Mouse (Mus musculus) spleen, adult 10 weeks (tissue): Measurements from ENCODE around the gene Yars2. TPM values are rescaled to one million over a fixed set of nuclear protein-coding genes. Genes with fewer than 3 reads are reported as not detected.

ENCODE experiments used
- polyA plus RNA-seq: library from polyadenylated mRNA; stranded (reverse); fragments of 350-450 nt; fragmentation: Illumina TruSeq; extraction: RNeasy Lipid Tissue Mini Kit (QIAGEN cat#74804); gene quantifications from one replicate; pipeline ENCODE4 v1.2.3, GENCODE M21; 2015; ENCODE audit warnings: low replicate concordance; ENCODE audit not compliant: insufficient read depth

Gene Yars2
- polyA plus RNA-seq = 23.0 TPM

DNA sequence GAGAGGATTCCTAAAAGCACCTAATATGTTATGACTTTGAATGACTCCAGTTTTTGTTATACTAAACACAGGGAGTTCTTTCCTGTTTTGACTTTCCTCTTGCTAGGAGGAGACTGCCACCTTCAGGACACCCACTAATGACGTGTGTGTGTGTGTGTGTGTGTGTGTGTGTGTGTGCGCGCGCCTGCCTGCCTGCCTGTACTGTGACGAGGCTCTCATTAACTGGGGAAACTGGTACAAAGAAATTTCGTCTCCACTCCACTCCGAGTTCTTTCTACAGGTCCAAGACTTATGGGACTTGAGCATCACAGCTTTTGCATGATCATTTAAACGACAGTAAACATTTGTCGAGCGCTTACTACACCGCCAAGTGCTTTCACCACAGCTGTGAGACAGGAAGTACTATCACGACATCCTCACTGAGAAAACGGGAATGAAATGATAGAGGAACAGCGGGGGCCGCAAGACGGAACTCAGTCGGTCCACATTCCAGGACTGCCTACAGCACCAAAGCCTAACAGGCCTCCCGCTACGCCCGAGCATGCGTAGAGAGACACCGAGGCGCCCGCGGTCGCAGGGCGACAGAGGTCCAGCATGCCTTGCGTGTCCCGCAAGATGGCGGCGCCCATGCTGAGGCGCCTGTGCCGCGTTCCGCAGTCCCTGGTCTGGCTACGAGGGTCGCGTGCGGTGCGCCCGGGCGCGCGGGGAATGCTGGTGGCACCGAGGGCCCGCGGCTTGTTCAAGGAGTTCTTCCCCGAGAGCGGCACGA lies at the start of gene Yars2:
Yars2 (plus strand) TSS at position 597 of the 769 bp plus-strand sequence.

GRCm38 (mm10) chr16:16358481-16359100 lies 55.8 kb downstream of the Yars2 start, which contains the start of gene Dnm1l:
Dnm1l (minus strand) TSS chr16:16358959.

Other genes starting within 250 kb of the Yars2 start
- gene Pkp2, start 89.6 kb upstream of the Yars2 start, polyA plus RNA-seq = 0.32 TPM
- 112 TPM for gene Dnm1l, start 56.0 kb downstream of the Yars2 start, polyA plus RNA-seq